Mouse (Mus musculus) thymus, adult 2 months (tissue): ENCODE measurements at regions not wholly inside any gene's neighbourhood (a gene's known extent, or its start where the extent isn't known, plus 50 kb on each side); places are given as distances from the start of the nearest gene placed in this dataset.

Experiments
- CTCF ChIP-seq: fragments of 200-500 bp; IDR thresholded peaks from 2 replicates; pipeline ENCODE4 v1.5.1; 2012; ENCODE audit warnings: mild to moderate bottlenecking, control low read depth, low read length, moderate library complexity, borderline replicate concordance; ENCODE audit not compliant: control insufficient read depth, poor library complexity, insufficient read depth; ENCODE audit errors: extremely low read depth
- POLR2A ChIP-seq: fragments of 200-500 bp; IDR thresholded peaks from 2 replicates; pipeline ENCODE4 v1.6.1; 2012; ENCODE audit warnings: mild to moderate bottlenecking, low read length, control low read depth, moderate library complexity; ENCODE audit not compliant: control insufficient read depth, poor library complexity, insufficient read depth; ENCODE audit errors: extremely low read depth

GRCm38 (mm10) chr1:120727427-120727826 is 125.2 kb downstream of the En1 start:
- TF ChIP-seq POLR2A, result no peak
- no peak for TF ChIP-seq CTCF
